Mouse (Mus musculus): ENCODE measurements around the gene Gm8857.
A peak's percentile ranks its signal among the peaks of the same experiment; 100 is the strongest.
"Not testable (repeated sequence)": the region's sequence is repeated elsewhere in the genome, so short reads cannot be mapped to it uniquely, and the experiment has no call there.

Gm8857 gene

GRCm38 (mm10) chr5:10947505-10947904 lies at the start of gene Gm8857, which contains the start of gene Gm8871:
Gene Gm8857 (plus strand): TSS chr5:10947807.
Gene Gm8871 (plus strand): TSS chr5:10947805.
- not testable (repeated sequence) for DNase-seq

- not testable (repeated sequence) for DNase-seq
Observed at GRCm38 (mm10) chr5:10953512-10953911, 5.9 kb downstream of the Gm8857 start.

GRCm38 (mm10) chr5:10958057-10958456 lies 10.4 kb downstream of the Gm8857 start:
- peak; percentile 0 for DNase-seq
